Mouse (Mus musculus): ENCODE data around the gene Gdap2. TPM values are rescaled to one million over a fixed set of nuclear protein-coding genes. Genes with fewer than 3 reads are reported as not detected.

Gene Gdap2
- 1 to 10 TPM; 4.9 to 5.0 TPM for total RNA-seq (2021)
- long read RNA-seq, experiment 1, transcript Gdap2-201 (14 exons, 3,008 nt), result major isoform, 5 of 6 reads
- long read RNA-seq, experiment 1, partial matches to known transcripts, result 0 of 6 reads
- long read RNA-seq, experiment 1, other reads (novel, unspliced or antisense), result 1 of 6 reads
- long read RNA-seq, experiment 2, transcript Gdap2-201 (14 exons, 3,008 nt), result major isoform, 5 of 5 reads
- long read RNA-seq, experiment 2, partial matches to known transcripts, result 0 of 5 reads
- long read RNA-seq, experiment 2, other reads (novel, unspliced or antisense), result 0 of 5 reads

GRCm38 (mm10) chr3:100162315-100163105 lies at the start of gene Gdap2, which contains the start of gene Wdr3:
Gene Gdap2, plus strand, starts transcription at chr3:100162381.
Gene Wdr3, minus strand, starts transcription at chr3:100162407.
- DNase-seq, result peak; percentile 91

- DNase-seq, result no peak
Observed at GRCm38 (mm10) chr3:100118681-100119080, 43.5 kb upstream of the Gdap2 start.

GRCm38 (mm10) chr3:100121961-100122360 lies 40.2 kb upstream of the Gdap2 start:
- DNase-seq, result no peak

- no peak for DNase-seq
Observed at GRCm38 (mm10) chr3:100122445-100122844, 39.7 kb upstream of the Gdap2 start.

- DNase-seq, result no peak
Observed at GRCm38 (mm10) chr3:100160682-100161445, 1.3 kb upstream of the Gdap2 start.

GRCm38 (mm10) chr3:100161665-100162314 lies 391 bp upstream of the Gdap2 start:
- no peak for DNase-seq

- DNase-seq, result no peak
Observed at GRCm38 (mm10) chr3:100163556-100163955, 1.4 kb downstream of the Gdap2 start.

- DNase-seq, result no peak
Observed at GRCm38 (mm10) chr3:100164991-100165390, 2.8 kb downstream of the Gdap2 start.

GRCm38 (mm10) chr3:100176031-100176430 lies 13.8 kb downstream of the Gdap2 start:
- DNase-seq, result no peak

GRCm38 (mm10) chr3:100180471-100180870 lies 18.3 kb downstream of the Gdap2 start:
- DNase-seq, result no peak

GRCm38 (mm10) chr3:100189444-100189843 lies 27.3 kb downstream of the Gdap2 start:
- no peak for DNase-seq

- no peak for DNase-seq
Observed at GRCm38 (mm10) chr3:100189861-100190260, 27.7 kb downstream of the Gdap2 start.

- no peak for DNase-seq
Observed at GRCm38 (mm10) chr3:100194210-100194609, 32.0 kb downstream of the Gdap2 start.

- no peak for DNase-seq
Observed at GRCm38 (mm10) chr3:100201554-100201953, 39.4 kb downstream of the Gdap2 start.

GRCm38 (mm10) chr3:100206973-100207372 lies 44.8 kb downstream of the Gdap2 start:
- no peak for DNase-seq

GRCm38 (mm10) chr3:100215469-100215868 lies 53.3 kb downstream of the Gdap2 start:
- no peak for DNase-seq

GRCm38 (mm10) chr3:100225326-100225959 lies 63.3 kb downstream of the Gdap2 start:
- DNase-seq, result no peak

- DNase-seq, result no peak
Observed at GRCm38 (mm10) chr3:100227509-100227908, 65.3 kb downstream of the Gdap2 start.

GRCm38 (mm10) chr3:100228981-100229380 lies 66.8 kb downstream of the Gdap2 start:
- DNase-seq, result no peak

GRCm38 (mm10) chr3:100236725-100237436 lies 74.7 kb downstream of the Gdap2 start:
- no peak for DNase-seq

GRCm38 (mm10) chr3:100242230-100242629 lies 80.0 kb downstream of the Gdap2 start:
- no peak for DNase-seq

All from gastrocnemius, postnatal 25 days (tissue).